In genomic region chr17:87343060-87343703, GRCm38 (mm10) we compare ENCODE assay signal across 16 mouse cellular contexts.
DNase-seq lines count a peak whose midpoint lies in the region; ATAC-seq and TF ChIP-seq lines count a peak whose summit lies in the region.
"Had no signal": no experiment of that assay in that cellular context is flagged by ENCODE, and none has a peak within 500 bp of the region (broad histone marks: within the 10 kb centered on the region; RNA-seq: fewer than 3 reads in every experiment).

No protein-coding gene starts in this region.

- ATAC-seq in forebrain, embryonic 16.5 days = no peak
- ATAC-seq in stomach, embryonic 14.5 days (ENCODE audit: insufficient number of reproducible peaks, insufficient read depth, low FRiP score, low read depth) = peak; percentile 8; the same call in 1 of the 2 replicates
- ATAC-seq: intestine, postnatal 0 days had no signal

- no peaks in the 10 kb centered on the region for H3K36me3 ChIP-seq in forebrain, embryonic 10.5 days (replicated peaks)
- no peaks in the 10 kb centered on the region for H3K36me3 ChIP-seq in forebrain, embryonic 16.5 days (ENCODE audit: control insufficient read depth, insufficient read depth)
- H3K36me3 ChIP-seq in liver, adult 2 months (ENCODE audit: control insufficient read depth, insufficient read depth, low read length) = peaks cover 12% of the 10 kb centered on the region; the same call in 1 of the 2 replicates
- no peaks in the 10 kb centered on the region for H3K36me3 ChIP-seq in stomach, embryonic 14.5 days (ENCODE audit: control insufficient read depth, insufficient read depth, low read length)
- H3K36me3 ChIP-seq: hindbrain, embryonic 15.5 days; neural tube, embryonic 12.5 days had no signal

- no peak for DNase-seq in forebrain, embryonic 10.5 days (ENCODE audit: extremely low spot score, low spot score)
- DNase-seq in kidney, adult 8-10 months = peak; percentile 33 to 51
- DNase-seq in kidney, postnatal 14 days = no peak
- DNase-seq in liver, adult 2 months (ENCODE audit: extremely low read depth, low read depth, low spot score) = peak; percentile 85
- DNase-seq in urinary bladder, adult 2 months (ENCODE audit: low spot score) = no peak
- no peak for DNase-seq in adrenal gland, adult 18-20 months (ENCODE audit: low spot score in 2 of 2)
- DNase-seq: adrenal gland, adult 8-10 months; cerebellum, postnatal 10 days; heart, adult 18-20 months; right cerebral cortex, postnatal 25 days; thymus, adult 2 months had no signal

- TF ChIP-seq CTCF in liver, adult 2 months (IDR thresholded peaks at IDR 0.05; ENCODE audit: low read depth, low read length) = no peak

- no peaks in the 10 kb centered on the region for H3K27me3 ChIP-seq in forebrain, embryonic 10.5 days (ENCODE audit: poor library complexity, severe bottlenecking)
- no peaks in the 10 kb centered on the region for H3K27me3 ChIP-seq in forebrain, embryonic 16.5 days (replicated peaks; ENCODE audit: control insufficient read depth, insufficient read depth, low read length)
- H3K27me3 ChIP-seq in liver, adult 2 months (ENCODE audit: control insufficient read depth, insufficient read depth, low read length) = no peaks in the 10 kb centered on the region
- no peaks in the 10 kb centered on the region for H3K27me3 ChIP-seq in stomach, embryonic 14.5 days (ENCODE audit: control insufficient read depth, insufficient read depth, low read length)
- H3K27me3 ChIP-seq: hindbrain, embryonic 15.5 days; neural tube, embryonic 12.5 days had no signal

- no peak overlapping the region for H3K9ac ChIP-seq in forebrain, embryonic 16.5 days (replicated peaks; ENCODE audit: low read depth, low read length)
- no peak overlapping the region for H3K9ac ChIP-seq in liver, adult 2 months (ENCODE audit: low read depth, low read length)
- H3K9ac ChIP-seq in stomach, embryonic 14.5 days (replicated peaks; ENCODE audit: low read depth, low read length) = no peak overlapping the region
- H3K9ac ChIP-seq: hindbrain, embryonic 15.5 days; neural tube, embryonic 12.5 days had no signal

- WGBS in forebrain, embryonic 10.5 days = 68% methylated on average over 8 of the region's 8 CpGs
- 78% methylated on average over 8 of the region's 8 CpGs for WGBS in forebrain, embryonic 16.5 days
- WGBS in liver, adult 2 months = 36% methylated on average over 8 of the region's 8 CpGs
- WGBS in stomach, embryonic 14.5 days = 71% methylated on average over 8 of the region's 8 CpGs

- H3K79me2 ChIP-seq in liver, adult 2 months (ENCODE audit: control insufficient read depth, insufficient read depth, low read length) = no peaks in the 10 kb centered on the region

- H3K27ac ChIP-seq in forebrain, embryonic 10.5 days = 0 out of 2 replicates have a peak overlapping the region, but pooled peaks have one; percentile 13
- H3K27ac ChIP-seq in forebrain, embryonic 16.5 days (ENCODE audit: low read length) = no peak overlapping the region
- H3K27ac ChIP-seq in liver, adult 2 months (replicated peaks; ENCODE audit: insufficient read depth, low read depth, low read length) = peak overlapping the region; percentile 18; the same call in 1 of the 2 replicates
- H3K27ac ChIP-seq in stomach, embryonic 14.5 days (ENCODE audit: low read length) = no peak overlapping the region
- H3K27ac ChIP-seq: hindbrain, embryonic 15.5 days; neural tube, embryonic 12.5 days had no signal

- peaks cover 32% of the 10 kb centered on the region for H3K4me1 ChIP-seq in forebrain, embryonic 10.5 days
- no peaks in the 10 kb centered on the region for H3K4me1 ChIP-seq in forebrain, embryonic 16.5 days (replicated peaks; ENCODE audit: control insufficient read depth, insufficient read depth, low read length)
- H3K4me1 ChIP-seq in liver, adult 2 months (ENCODE audit: control insufficient read depth, insufficient read depth, low read length) = peaks cover 10% of the 10 kb centered on the region
- no peaks in the 10 kb centered on the region for H3K4me1 ChIP-seq in stomach, embryonic 14.5 days (ENCODE audit: control insufficient read depth, insufficient read depth, low read length)
- H3K4me1 ChIP-seq: neural tube, embryonic 12.5 days had no signal

- no peak overlapping the region for H3K4me2 ChIP-seq in forebrain, embryonic 16.5 days (ENCODE audit: low read length)
- no peak overlapping the region for H3K4me2 ChIP-seq in stomach, embryonic 14.5 days (replicated peaks; ENCODE audit: low read depth, low read length)
- H3K4me2 ChIP-seq: hindbrain, embryonic 15.5 days; neural tube, embryonic 12.5 days had no signal

- TF ChIP-seq POLR2A in liver, adult 2 months (IDR thresholded peaks at IDR 0.05; ENCODE audit: extremely low read depth, insufficient read depth, low read length) = no peak

- H3K4me3 ChIP-seq in forebrain, embryonic 10.5 days = no peak overlapping the region
- H3K4me3 ChIP-seq in forebrain, embryonic 16.5 days (replicated peaks; ENCODE audit: low read length) = no peak overlapping the region
- H3K4me3 ChIP-seq in liver, adult 2 months (ENCODE audit: insufficient read depth, low read depth, low read length) = no peak overlapping the region
- H3K4me3 ChIP-seq in stomach, embryonic 14.5 days (ENCODE audit: low read depth, low read length) = no peak overlapping the region
- H3K4me3 ChIP-seq: hindbrain, embryonic 15.5 days; neural tube, embryonic 12.5 days had no signal

- no peaks in the 10 kb centered on the region; the same call in 1 of the 2 replicates for H3K9me3 ChIP-seq in forebrain, embryonic 10.5 days
- H3K9me3 ChIP-seq in forebrain, embryonic 16.5 days (ENCODE audit: control insufficient read depth, low read length) = no peaks in the 10 kb centered on the region
- no peaks in the 10 kb centered on the region for H3K9me3 ChIP-seq in stomach, embryonic 14.5 days (ENCODE audit: control insufficient read depth, low read depth, low read length)
- H3K9me3 ChIP-seq: hindbrain, embryonic 15.5 days; neural tube, embryonic 12.5 days had no signal

Comparison
In these comparisons a context has a peak if more than half of its experiments do, and no peak if none do; other contexts are left out.
1. DNase-seq: peak in kidney, adult 8-10 months (2 of 2) and liver, adult 2 months (single experiment); none in forebrain, embryonic 10.5 days (single experiment), kidney, postnatal 14 days (single experiment), urinary bladder, adult 2 months (single experiment) and adrenal gland, adult 18-20 months (0 of 2).
2. H3K27ac ChIP-seq: peak in forebrain, embryonic 10.5 days (single experiment) and liver, adult 2 months (single experiment); none in forebrain, embryonic 16.5 days (single experiment) and stomach, embryonic 14.5 days (single experiment).